Mouse (Mus musculus) adrenal gland, postnatal 14 days (tissue): ENCODE results near the gene Thoc6. TPM values are rescaled to one million over a fixed set of nuclear protein-coding genes. Genes with fewer than 3 reads are reported as not detected.
A peak's percentile ranks its signal among the peaks of the same experiment; 100 is the strongest.

Experiments
- DNase-seq: peaks from one replicate; pipeline ENCODE4 v3.0.0; 2021; ENCODE audit warnings: mixed read lengths
- long read RNA-seq, 2 experiments: library from polyadenylated mRNA; stranded (forward); transcript quantifications; one replicate each; pipeline ENCODE4 v2.0.0; 2021
- total RNA-seq: library from RNA; stranded (reverse); gene quantifications from 2 replicates; pipeline ENCODE4 v1.2.3, GENCODE M21; 2021

The Thoc6 gene
- 25.2 and 26.3 TPM in 2 replicates for total RNA-seq
- long read RNA-seq, experiment 1, transcript Thoc6-204 (14 exons, 1,431 nt), result minor isoform, 10 of 43 reads
- long read RNA-seq, experiment 1, transcript Thoc6-201 (13 exons, 1,504 nt), result major isoform, 24 of 43 reads
- long read RNA-seq, experiment 1, partial matches to known transcripts, result 4 of 43 reads
- long read RNA-seq, experiment 1, other reads (novel, unspliced or antisense), result 1 of 43 reads
- long read RNA-seq, experiment 2, transcript Thoc6-201 (13 exons, 1,504 nt), result major isoform, 10 of 19 reads
- long read RNA-seq, experiment 2, partial matches to known transcripts, result 1 of 19 reads
- long read RNA-seq, experiment 2, other reads (novel, unspliced or antisense), result 3 of 19 reads

DNA sequence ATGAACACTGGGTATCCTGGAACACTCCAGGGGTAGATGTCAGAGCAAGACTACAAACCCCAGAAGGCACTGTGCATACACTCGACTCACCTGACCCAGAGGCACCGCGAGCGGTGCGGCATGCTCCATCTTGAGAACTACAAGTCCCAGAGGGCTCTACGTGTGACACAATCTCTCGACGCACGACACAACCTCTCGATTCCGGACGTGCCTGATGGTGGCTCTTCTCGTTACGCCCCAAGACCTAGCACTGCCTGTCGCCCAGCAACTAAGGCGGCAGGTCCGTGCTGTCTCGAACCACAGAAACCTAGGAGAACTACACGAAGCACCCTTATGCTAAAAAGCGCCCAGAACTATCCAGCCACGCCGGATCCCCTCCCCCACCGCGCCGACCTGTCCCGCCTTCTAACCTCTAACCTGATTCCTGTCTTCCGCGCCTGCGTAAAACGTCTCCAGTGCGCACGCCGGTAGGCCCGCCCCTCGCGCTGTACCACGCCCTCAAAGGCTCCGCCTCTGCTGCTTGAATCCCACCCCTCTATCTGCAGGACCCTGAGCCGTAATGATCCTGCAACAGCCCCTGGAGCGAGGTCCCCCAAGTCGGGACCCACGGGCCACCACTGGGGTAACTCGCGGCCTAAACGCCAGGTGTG lies at the start of gene Thoc6, which contains the start of gene Hcfc1r1:
Gene Thoc6 (minus strand): TSS at position 459 of the 650 bp plus-strand sequence.
Gene Hcfc1r1 (plus strand): TSS at position 173 of the 650 bp plus-strand sequence.
- peak; percentile 94 for DNase-seq

- DNase-seq, result no peak
Observed at GRCm38 (mm10) chr17:23722376-23723125, 48.9 kb upstream of the Thoc6 start, which contains the start of gene 1520401A03Rik. Gene 1520401A03Rik, minus strand, starts transcription at chr17:23722783.

DNA sequence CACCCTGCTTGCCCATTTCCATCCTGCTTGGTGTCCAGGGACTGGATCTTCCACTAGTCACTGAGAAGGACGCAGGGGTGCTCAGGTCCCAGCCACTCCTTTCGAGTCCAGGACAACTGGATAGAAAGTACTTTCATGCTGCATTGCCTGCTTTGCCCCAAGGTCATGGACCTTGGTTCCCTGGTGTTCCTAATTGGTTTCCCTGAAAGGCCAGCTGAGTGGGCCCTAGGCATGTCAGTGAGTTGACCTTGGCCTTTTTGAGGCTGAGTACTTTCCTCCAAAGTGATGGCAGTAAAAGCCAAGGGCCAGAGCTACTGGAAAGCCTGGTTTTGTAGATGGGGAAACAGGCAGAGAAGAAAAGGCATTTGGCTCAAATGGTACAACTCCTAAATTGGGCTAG lies 48.2 kb upstream of the Thoc6 start:
- peak; percentile 48 for DNase-seq

GRCm38 (mm10) chr17:23719455-23719854 lies 45.8 kb upstream of the Thoc6 start:
- no peak for DNase-seq

GRCm38 (mm10) chr17:23717003-23717402 lies 43.3 kb upstream of the Thoc6 start:
- DNase-seq, result no peak

GRCm38 (mm10) chr17:23706212-23706611 lies 32.5 kb upstream of the Thoc6 start:
- peak; percentile 89 for DNase-seq

- no peak for DNase-seq
Observed at GRCm38 (mm10) chr17:23705525-23706104, 31.9 kb upstream of the Thoc6 start.

GRCm38 (mm10) chr17:23704741-23705140 lies 31.1 kb upstream of the Thoc6 start:
- no peak for DNase-seq

- no peak for DNase-seq
Observed at GRCm38 (mm10) chr17:23703301-23703700, 29.6 kb upstream of the Thoc6 start.

- peak; percentile 96 for DNase-seq
Observed at GRCm38 (mm10) chr17:23700079-23700478, 26.4 kb upstream of the Thoc6 start.

GRCm38 (mm10) chr17:23699131-23700077 lies 25.7 kb upstream of the Thoc6 start:
- DNase-seq, result peak; percentile 60

DNA sequence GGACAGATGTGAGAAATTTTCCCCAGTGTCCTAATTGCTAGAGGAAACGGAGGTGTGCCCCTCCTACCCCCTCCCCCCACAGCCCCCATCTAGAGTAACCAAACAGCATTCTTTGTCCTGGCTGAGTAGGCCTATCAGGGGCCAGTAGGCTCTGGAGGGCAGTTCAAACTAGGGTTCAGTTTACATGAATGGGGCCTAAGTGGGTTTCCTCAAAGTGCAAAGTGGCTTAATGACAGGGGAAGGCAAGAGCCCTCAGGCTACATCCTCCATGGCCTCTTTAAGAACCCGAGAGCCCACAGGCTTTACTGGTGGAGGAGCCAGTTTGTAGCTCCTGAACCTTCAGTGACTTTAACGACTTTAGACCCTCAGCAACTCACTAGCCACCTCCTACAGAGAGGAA lies 22.1 kb upstream of the Thoc6 start:
- DNase-seq, result no peak

DNA sequence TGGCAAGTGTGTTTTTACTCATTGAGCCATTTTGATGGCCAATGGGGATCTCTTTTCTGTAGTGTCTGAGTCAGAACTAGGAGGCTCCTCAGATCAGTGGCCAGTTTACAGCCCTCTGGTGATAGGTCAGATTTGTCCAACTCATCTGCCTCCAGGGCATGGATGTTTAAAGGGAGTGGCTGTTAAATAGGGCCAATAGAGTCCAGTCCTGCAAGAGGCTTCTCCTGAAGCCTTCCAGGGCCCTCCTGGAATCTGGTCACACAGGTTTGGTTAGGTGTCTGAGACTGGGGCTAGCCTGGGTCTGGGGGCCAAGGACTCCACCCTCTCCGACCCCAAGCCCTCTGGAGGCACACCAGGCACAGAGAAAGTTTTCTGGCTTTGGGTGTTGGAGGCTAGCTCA lies 20.8 kb upstream of the Thoc6 start:
- no peak for DNase-seq

DNA sequence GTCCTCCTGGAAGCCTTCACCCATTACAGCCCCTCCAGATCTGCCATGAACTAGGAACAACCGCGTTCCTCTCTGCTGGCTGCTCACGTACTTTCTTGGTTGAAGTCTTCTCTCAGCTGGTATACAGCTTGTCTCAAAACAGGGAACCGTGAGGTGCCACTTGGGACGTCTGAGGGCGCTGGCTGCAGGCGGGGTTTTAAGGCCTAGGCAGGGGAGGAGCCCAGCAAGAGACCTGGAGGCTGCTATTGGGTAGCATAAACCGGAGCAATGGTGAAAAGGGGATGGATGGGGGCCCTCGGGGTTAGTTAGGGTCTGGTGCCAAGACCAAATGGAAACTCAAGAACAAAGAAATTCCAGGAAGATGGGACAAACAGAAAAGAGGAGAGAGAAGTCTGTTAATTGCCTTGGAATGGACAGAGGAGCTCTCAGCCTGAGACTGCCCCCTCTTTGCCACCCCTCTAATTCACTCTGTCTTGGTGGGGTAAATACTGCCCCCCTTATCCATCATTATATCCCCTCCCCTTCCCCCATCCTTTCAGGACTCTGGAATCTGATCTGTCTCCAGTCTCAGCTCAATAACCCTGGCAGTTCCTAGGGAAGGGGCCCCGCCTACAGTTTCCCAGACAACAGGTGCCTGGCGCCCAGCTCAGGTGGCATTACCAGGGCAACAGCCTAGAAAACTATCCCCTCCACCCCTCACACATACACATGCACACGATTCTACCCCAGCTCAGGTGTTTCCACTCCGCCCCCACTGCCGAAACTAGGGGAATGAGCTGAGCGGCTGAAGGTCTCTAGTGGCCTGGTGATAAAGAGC lies 10.4 kb upstream of the Thoc6 start, which contains the start of gene Cldn9:
Gene Cldn9 (minus strand): TSS at position 171 of the 817 bp plus-strand sequence.
- DNase-seq, result no peak

DNA sequence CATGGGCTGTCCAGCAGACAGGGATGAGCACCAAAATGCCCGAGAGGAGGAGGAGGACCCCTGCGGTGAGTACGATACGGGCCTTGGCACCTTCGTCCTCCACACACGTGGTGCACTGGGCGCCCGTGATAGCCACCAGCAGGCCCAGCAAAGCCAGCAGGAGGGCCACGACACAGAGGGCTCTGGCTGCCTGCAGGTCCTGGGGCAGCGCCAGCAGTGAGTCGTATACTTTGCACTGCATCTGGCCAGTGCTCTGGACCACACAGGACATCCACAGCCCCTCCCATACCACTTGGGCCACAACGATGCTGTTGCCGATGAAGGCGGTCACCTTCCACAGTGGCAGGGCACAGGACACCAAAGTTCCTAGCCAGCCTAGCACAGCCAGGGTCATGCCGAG lies 9.5 kb upstream of the Thoc6 start:
- no peak for DNase-seq

GRCm38 (mm10) chr17:23682530-23682929 lies 8.8 kb upstream of the Thoc6 start:
- no peak for DNase-seq

DNA sequence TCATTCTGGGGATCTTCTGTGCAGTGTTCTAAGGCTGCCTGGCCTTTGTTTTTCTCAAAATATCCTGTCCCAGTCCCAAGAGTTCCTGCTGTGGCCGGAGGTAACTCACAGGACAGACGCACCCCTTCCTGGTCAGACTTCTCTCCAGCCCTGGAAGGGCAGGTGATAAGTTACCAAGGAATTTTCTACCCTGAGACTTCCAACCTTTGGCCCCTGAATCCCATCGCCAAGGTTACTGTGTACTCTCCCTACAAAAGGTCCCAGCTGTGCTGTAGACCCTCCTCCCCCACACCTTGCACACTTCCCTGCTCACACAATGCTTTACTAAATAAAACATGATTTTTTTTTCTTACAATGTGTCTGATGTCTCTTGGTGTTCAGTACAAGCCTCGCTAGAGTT lies 8.4 kb upstream of the Thoc6 start:
- no peak for DNase-seq

- peak; percentile 70 for DNase-seq
Observed at GRCm38 (mm10) chr17:23681086-23681485, 7.4 kb upstream of the Thoc6 start.

GRCm38 (mm10) chr17:23680336-23680735 lies 6.7 kb upstream of the Thoc6 start:
- DNase-seq, result no peak

DNA sequence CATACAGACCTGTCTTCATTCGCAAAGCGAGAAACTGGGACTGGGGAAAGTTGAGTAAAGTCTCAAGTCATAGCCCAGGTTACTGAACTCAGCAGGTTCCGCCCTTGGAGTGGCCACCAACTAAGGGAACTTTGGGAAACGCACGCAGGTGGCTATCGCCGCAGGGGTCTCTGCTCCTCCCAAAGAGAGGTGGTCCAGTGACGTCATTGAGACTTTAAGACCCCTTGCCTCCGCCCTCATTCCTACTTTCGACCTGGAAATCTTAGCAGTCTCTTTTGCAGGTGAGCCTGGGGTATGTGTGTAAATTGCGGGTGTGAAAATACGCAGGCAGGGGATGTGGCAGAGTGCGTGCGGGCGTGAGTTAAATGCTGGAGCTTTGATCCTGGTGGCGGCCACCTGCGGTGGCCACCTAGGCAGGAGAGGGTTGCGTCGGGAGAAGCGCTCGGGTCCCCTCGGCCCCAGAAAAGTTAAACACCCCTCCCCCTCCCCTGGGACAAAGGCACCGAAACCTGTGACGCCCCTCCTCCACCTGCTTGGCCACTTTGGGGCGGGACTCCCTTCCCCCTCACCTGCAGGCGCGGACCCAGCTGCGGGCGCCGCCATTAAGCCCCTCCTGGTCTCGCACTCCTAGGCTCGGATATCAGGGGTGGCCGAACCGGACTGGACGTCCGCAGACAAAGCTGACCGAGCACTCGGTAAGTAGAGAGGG lies 5.6 kb upstream of the Thoc6 start, which contains the start of gene Cldn6:
Gene Cldn6 (plus strand): TSS at position 123 of the 709 bp plus-strand sequence.
- DNase-seq, result no peak
